Mouse (Mus musculus): ENCODE measurements around the gene Kalrn. TPM values are rescaled to one million over a fixed set of nuclear protein-coding genes. Genes with fewer than 3 reads are reported as not detected.

Gene Kalrn
- 100 to 1,000 TPM; 448 to 531 TPM for total RNA-seq (2021)
- long read RNA-seq, experiment 1, full-length matches to known transcripts, result 18 of 89 reads
- long read RNA-seq, experiment 1, partial matches to known transcripts, result 19 of 89 reads
- long read RNA-seq, experiment 1, other reads (novel, unspliced or antisense), result 52 of 89 reads
- long read RNA-seq, experiment 2, full-length matches to known transcripts, result 5 of 50 reads
- long read RNA-seq, experiment 2, partial matches to known transcripts, result 10 of 50 reads
- long read RNA-seq, experiment 2, other reads (novel, unspliced or antisense), result 35 of 50 reads

DNA sequence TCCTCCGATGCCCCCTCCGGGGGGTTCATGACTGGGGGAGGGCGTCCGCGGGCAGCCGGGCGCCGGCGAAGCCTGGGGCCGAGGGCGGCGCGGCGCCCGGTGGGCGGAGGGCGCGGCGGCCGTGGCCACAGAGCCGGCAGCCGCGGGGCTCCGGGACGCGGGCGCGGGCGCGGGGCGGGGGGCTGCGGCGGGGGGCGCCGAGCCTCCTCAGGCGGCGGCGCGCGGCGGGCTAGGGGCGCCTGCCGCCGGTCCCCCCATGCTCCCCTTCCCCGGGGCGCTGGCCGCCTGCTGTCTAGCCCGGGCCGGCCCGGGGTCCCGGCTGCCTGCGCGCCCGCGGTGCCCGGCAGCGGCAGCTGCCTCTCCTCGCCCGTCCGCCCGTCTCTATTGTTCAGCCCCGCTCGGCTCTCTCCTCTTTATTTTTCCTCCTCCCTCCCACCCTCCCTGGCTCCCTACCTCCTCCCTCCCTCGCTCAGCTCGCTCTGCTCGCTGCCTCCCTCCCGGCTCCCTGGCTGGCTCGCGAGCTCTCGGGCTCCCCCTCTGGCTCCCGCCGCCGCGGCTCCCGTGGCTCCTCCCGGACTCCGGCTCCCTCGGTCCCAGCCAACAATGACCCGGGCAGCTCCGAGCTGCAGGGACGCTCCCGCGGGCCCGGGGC lies at the start of gene Kalrn:
TSS of gene Kalrn (minus strand) at position 382 of the 652 bp plus-strand sequence.
- DNase-seq (ENCODE audit: low spot score in 2 of 2), result peak; percentile 90 to 92

DNA sequence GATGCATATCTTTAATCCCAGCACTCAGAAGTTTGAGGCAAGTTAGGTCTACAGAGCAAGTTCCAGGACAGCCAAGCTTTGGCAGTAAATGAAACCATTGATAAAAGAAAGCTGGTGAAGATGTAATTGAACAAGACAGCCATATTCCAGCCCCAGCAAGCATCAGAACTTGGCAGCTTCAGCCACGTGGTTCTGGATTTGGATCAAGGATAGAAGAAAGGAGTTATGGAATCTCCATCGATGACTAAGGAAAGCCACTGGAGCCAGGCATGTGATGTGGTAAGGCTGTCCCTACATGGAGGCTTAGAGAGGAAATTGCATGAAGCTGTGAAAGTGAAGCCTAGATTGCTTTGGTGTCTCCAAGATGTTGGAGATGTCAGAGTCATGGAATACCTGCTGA lies 40.7 kb upstream of the Kalrn start:
- no peak for DNase-seq (ENCODE audit: low spot score in 2 of 2)

- no peak for DNase-seq (ENCODE audit: low spot score in 2 of 2)
These were observed 36.8 kb upstream of the Kalrn start for GRCm38 (mm10) chr16:34610137-34610536.

DNA sequence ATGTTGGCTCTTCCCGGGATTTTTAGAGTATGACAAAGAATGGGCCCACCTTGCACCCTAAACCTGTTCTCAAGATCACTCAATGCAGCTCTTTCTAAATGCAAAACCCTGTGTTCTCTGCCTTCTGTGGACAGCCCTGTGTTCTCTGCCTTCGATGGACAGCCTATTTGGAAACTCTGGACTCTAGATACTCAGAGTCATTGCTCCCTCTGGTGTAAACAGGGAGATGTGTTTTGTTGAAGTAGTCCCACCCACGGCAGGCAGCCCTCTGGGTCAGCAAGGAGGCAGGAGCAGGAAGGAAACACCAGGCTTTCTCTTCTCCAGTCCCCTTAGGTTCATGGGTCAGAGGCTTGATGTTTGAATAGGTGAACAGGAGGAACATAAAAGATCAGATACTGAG lies 32.3 kb upstream of the Kalrn start:
- no peak for DNase-seq (ENCODE audit: low spot score in 2 of 2)

DNA sequence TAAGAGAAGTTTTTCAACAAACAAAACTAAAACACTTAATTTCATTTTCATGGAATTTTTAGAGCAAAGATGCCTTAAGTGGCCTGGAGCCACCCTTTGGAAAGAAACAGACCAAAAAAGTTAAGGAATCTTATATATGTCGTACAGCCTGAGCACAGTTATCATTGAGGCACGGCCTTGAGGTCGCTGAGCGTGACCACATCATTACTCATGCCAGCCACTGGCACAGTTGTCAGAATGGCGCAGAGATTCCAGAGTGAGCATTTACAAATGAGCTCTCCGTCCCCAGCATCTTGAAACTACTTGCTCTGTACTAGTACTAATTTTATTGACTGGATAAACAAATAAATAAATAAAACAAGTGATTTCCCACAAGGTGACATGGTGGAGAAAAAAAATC lies 30.5 kb upstream of the Kalrn start:
- DNase-seq (ENCODE audit: low spot score in 2 of 2), result no peak

DNA sequence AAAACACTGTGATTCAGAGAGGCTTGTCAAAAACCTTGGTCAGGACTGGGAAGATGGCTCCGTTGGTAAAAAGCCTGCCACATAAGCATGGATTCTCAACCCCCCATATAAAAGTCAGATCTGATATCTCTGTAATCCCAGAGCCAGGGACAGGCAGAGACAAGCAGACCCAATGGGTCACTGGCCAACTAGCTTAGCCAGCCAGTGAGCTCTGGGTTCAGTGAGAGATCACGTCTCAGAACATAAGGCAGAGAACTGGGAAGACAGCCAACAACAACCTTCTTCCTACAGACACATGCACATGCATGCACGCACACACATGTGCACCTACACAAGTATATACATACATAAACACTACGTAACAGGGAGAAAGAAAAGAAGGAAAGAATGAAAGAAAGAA lies 29.7 kb upstream of the Kalrn start:
- DNase-seq (ENCODE audit: low spot score in 2 of 2), result no peak

GRCm38 (mm10) chr16:34601954-34602353 lies 28.6 kb upstream of the Kalrn start:
- DNase-seq (ENCODE audit: low spot score in 2 of 2), result no peak

- DNase-seq (ENCODE audit: low spot score in 2 of 2), result no peak
These were observed 22.0 kb upstream of the Kalrn start for GRCm38 (mm10) chr16:34595294-34595693.

DNA sequence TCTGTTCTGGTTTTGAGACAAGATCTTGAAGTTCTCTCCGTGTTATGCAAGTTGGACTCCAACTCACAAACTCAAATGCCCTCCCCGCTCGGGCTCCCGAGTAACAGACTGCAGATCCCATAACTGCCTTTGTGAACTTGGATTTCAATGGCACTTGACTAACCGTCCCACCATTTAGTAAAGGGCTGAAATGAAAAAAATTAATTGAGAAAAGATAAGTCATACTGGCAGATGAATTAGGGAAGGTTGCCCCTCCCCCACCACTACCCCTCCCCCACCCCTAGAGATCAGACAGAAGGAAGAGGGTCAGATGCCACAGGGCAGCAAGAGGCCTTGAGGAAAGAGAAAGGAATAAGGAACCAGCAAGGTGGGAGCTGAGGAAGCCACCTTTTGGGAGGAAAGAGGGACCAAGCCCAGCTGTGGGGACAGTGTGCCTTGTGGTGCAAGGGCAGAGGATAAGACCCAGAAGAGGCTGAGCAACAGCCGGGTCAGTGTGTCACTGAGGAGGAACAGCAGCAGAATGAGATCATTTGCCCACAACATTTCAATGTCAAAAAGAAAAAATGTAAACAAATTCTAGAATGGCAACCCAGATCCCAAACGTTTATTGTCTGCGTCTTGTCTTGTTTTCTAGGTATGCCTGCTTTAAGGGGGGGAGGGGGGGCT lies 21.4 kb upstream of the Kalrn start:
- DNase-seq (ENCODE audit: low spot score in 2 of 2), result no peak

DNA sequence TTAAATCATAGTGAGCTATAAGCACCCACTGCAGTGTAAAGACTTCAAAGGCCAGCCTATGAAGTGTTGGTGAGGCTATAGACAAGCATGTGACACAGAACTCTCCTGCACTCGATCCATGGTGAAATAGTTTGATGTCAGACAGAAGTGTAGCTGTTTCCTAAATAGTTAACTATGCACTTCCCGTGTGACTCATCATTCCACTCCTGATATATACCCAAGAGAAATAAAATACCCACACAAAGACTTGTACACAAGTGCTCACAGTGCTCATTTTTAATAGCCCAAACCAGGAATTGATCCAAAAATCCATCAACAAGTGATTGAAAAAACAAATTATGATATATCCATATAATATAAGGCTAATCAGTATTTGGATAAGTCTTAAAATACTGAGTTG lies 19.4 kb upstream of the Kalrn start:
- DNase-seq (ENCODE audit: low spot score in 2 of 2), result no peak

- DNase-seq (ENCODE audit: low spot score in 2 of 2), result no peak
These were observed 18.6 kb upstream of the Kalrn start for GRCm38 (mm10) chr16:34591934-34592333.

DNA sequence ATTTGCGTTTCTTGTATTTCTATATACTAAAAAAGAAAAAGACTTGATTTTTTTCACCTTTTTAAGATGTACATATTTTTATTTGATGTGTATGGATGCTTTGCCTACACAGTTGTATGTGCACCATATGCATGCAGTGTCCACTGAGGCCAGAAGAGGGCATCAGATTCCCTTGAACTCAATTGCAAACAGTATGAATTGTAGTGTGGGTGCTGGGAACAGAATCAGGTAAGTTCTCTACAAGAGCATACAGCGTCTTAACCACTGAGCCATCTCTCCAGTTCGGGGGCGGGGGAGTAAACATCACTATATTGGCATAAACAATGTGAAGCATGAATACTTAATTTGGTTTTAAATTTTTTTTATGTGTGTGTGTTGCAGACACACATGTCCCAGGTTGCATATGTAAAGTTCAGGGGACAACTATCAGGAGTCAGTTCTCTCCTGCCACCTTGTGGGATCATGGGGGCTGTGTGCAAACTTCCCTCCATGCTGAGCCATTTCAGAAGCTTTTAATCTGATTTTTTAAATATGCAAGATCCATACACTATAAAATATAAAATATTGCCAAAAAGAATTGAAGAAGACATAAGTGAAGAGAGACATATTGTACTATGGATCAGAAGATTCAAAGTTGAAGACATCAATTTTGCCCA lies 6.5 kb upstream of the Kalrn start:
- DNase-seq (ENCODE audit: low spot score in 2 of 2), result no peak

DNA sequence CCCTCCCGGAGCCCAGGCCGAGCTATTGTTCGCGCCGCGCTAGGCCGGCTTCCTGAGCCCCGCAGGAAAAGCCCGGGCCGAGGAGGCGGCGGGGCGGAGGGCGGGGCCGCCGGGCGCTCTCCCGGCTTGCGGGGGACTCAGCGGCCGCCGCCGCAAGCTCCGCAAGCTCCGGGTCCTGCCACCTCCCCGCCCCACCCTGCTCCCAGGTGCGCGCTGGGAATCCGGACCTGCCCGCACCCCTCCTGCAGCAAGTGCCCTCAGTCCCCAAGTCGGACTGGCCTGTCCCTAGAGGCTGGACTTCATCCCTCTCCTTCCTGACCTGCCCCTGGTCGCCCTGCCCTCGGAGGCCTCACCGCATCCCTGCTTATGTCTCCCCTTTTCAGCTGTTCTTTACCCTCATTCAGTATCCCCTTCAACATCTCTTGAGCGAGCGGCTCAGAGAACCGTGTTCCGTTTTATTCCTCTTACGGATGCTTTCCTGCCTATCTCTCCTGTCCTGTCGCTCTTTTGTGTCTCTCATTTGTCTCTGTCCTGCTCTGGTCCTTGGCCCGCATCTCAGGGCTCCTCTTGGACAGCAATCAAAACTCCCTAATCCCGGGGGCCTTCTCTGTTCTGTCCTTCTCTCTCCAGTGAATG lies 642 bp upstream of the Kalrn start:
- peak in 1 of 2 experiments; percentile 27 for DNase-seq (ENCODE audit: low spot score in 2 of 2)

- DNase-seq (ENCODE audit: low spot score in 2 of 2), result peak in 1 of 2 experiments; percentile 45
These were observed 754 bp downstream of the Kalrn start for GRCm38 (mm10) chr16:34572406-34573150.

GRCm38 (mm10) chr16:34571931-34572405 lies 1.4 kb downstream of the Kalrn start:
- DNase-seq (ENCODE audit: low spot score in 2 of 2), result no peak

DNA sequence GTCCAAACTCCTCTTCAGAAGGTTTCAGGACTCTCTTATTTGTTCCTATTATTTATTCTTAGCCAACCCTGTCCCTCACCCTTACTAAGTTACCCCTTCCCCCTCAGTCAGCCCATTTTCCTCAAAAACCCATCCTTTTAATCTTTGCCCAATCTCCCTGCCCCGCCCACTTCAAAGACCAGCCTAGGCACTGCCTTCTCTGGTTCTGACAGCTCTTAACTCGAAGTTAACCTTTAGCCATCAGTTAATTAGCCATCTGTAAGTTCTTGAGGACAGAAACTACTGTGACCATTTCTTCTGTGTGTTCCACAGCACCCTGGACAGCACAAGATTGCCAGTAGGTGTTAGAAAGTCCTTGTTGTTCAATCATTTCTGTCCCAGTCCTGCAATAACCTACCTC lies 3.4 kb downstream of the Kalrn start:
- no peak for DNase-seq (ENCODE audit: low spot score in 2 of 2)

DNA sequence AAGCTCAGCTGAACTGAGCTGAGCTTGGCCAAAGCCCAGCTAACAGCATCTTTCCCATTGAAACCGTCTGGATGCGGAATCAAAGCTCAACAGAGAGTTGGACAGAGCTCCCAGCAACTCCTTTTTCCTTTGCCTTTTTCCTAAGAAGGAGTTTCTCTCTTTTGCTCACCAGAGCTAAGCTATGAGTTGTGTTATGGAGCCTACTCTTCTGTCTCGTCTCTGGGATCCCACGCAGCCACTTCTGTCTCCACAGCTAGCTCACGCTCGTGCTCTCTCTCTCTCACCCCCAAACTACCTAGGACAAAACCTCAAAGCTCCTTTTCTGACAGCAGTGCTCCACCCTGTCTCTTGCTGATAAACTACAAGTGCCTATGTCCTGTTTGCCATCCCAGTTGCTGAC lies 4.5 kb downstream of the Kalrn start:
- DNase-seq (ENCODE audit: low spot score in 2 of 2), result peak; percentile 37 to 45

GRCm38 (mm10) chr16:34563593-34564280 lies 9.6 kb downstream of the Kalrn start:
- peak; percentile 40 to 42 for DNase-seq (ENCODE audit: low spot score in 2 of 2)

DNA sequence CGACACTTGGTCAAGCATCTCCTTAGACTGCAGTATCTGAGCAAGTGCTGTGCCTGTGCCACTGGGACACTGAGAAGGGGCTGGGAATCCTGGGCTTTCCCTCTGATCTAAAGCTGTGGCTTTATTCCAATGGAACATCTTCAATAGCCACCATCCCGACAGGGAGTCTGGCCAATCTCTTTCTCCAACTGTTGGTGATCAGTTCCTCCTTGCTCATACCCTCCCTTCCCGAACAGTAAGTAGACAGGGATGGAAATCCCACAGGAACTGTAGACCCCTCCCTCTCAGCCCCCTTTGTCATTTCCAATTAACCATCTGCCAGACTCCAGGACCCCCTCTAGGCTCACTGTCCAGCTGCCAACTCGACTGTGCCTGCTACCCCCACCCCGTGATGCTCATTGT lies 11.6 kb downstream of the Kalrn start:
- DNase-seq (ENCODE audit: low spot score in 2 of 2), result peak in 1 of 2 experiments; percentile 1

DNA sequence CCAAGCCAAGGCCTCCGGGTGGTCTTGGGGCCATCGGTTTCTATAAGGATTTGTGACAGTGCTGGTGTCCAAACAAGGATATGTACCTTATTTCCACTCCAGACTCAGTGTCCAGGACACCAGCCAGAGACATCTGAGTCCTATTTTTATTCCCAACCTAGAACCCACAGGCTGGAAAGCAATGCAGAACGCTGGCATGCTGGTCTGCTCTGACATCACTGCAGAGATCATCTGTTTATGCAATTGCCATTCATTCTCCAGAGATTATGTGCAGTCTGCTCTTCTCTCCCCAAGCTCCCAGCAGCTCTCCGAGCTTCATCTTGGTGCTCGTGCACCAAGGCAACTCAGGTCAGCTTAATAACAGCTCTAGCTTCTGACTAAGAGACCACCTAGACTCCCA lies 12.5 kb downstream of the Kalrn start:
- peak; percentile 50 to 52 for DNase-seq (ENCODE audit: low spot score in 2 of 2)
